Mouse (Mus musculus) liver (tissue): Measurements from ENCODE around the gene Fbxl16.
"Not testable (repeated sequence)": the region's sequence is repeated elsewhere in the genome, so short reads cannot be mapped to it uniquely, and the experiment has no call there.

Experiments used
- DNase-seq: peaks from one replicate; pipeline ENCODE4 v3.0.0-alpha.2; 2020; ENCODE audit warnings: mixed read lengths

Fbxl16 gene

DNA sequence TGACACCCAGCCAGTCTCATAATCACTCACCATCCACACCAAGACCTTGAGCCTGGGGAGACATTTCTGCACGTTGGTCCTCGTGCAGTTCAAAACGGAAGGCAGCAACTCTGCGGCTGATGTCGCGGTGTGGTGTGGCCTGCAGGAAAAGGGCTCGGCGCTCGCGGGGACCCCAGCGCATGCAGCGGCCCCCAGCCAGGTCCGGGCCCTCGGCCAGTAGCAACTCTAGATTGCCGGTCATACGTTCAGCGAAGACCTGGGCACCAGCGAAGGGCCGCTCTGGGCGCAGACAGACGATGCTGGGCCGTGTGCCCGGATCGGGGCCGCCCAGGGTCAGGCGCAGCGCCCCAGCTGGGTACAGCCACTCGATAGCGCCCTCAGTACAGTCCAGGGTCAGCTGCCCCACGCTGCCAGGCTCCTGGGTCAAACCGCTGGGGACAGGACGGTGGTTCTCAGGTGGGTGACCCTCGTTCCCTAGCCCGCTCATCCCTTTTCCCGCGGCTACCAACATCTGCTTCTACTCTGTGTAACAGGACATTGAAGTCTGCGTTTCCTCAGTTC is 12.6 kb upstream of the Fbxl16 start:
- peak; percentile 18 for DNase-seq

DNA sequence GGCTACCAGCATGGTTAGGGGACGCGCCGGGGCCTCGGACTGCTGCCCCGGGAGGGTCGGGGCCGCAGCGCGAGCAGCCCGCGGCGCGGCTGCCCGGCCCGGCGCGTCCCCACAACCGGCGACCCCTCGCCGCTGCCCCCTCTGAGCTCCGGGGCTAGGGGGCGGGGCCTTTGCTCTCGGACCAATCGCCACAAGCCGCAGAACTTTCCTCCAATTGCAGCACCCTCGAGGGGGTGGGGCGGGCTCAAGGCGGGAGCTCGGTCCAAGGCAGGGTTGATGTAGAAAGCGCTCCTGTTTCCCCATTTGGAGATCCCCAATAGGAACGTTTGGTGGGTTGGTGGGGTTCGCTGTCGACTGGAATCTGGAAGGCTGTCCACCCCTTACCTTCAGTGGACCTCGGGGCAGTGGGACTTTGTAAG is 11.9 kb upstream of the Fbxl16 start, which contains the start of gene Metrn:
Gene Metrn (minus strand): TSS at position 186 of the 419 bp plus-strand sequence.
- DNase-seq = peak; percentile 93

GRCm38 (mm10) chr17:25801029-25801428 is 7.9 kb upstream of the Fbxl16 start:
- peak; percentile 57 for DNase-seq

DNA sequence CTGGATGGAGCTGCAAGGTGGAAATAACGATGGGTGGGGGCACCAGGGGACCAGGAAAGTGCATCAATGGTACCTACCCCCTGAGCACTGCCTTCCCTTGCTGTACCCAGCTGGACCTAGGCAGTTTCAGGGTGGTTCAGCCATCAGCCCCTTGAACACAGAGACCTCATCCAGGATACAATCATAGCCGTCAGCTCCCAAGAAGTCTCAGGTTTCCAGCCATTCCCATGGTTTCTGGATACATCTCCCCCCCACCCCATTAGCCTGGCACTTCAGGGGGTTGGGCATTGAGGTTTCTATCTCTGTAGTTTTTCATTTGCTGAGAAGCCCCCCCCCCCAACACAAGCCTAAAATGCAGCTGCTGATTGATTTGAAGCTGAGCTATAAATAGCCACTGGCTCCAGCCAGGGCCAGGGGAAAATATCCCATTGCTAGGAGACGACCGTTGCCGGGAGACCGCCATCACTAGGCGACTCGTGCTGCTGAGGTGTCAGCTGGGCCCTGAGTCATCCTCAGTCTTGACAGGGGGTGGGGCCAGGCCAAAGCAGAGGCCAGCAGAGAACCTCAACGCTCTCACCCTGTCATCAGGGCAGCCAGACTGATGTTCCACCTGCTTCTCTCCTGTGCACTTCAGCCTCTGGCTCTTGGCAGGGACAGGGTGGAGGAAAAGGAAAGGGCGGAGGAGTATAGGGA is 5.9 kb upstream of the Fbxl16 start:
- DNase-seq = no peak

DNA sequence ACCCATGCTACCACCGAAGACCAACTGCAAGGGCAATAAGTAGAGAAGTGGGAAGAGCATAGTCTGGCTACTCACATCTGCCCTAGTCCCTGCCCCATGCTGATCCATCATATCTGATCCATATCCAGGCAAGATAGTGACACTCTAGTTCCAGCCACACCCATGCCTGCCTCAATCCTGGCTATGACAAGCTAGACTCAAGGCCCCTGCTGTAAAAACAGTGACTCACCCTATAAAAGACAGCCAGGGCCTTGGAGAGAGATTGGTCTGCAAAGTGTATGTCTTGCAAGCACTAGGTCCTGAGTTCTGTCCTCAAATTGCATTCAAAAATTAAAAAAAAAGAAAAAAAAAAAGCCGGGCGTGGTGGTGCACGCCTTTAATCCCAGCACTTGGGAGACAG is 2.4 kb upstream of the Fbxl16 start:
- DNase-seq = no peak

DNA sequence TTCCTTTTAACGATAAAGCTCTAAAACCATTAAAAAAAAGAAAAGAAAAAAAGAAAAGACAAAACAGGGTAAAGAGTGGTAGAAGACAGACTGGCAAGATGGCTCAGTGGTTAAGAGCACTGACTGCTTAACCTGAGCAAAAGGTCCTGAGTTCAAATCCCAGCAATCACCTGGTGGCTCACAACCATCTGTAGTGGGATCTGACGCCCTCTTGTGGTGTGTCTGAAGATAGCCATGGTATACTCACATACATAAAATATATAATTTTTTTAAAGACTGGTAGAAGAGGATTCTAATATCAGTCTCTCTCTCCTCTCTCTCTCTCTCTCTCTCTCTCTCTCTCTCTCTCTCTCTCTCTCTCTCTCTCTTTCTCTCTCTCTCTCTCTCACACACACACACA is 1.4 kb upstream of the Fbxl16 start:
- not testable (repeated sequence) for DNase-seq

- no peak for DNase-seq
Observed at GRCm38 (mm10) chr17:25808028-25808427, 857 bp upstream of the Fbxl16 start.

GRCm38 (mm10) chr17:25809606-25810340 is 888 bp downstream of the Fbxl16 start:
- DNase-seq = no peak

DNA sequence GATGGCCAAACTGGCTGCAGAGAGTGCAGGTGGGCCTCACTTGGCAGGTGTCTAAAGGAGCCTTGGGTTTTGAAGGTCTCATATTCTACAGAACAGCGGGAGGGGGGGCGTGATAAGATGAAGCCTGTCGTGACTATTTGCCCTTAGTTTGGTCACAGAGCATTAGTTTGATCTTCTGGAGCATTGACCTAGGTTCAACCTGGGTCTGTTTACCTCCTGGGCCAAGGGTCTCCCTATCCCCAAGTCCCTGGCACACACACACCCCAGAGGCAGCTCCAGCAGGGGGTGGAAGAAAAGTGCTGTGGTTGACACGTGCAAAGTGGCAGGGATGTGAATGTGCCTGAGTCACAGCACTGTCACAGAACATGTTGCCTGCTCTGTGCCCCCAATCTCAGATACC is 2.0 kb downstream of the Fbxl16 start:
- no peak for DNase-seq

GRCm38 (mm10) chr17:25813471-25813870 is 4.6 kb downstream of the Fbxl16 start:
- peak; percentile 80 for DNase-seq

DNA sequence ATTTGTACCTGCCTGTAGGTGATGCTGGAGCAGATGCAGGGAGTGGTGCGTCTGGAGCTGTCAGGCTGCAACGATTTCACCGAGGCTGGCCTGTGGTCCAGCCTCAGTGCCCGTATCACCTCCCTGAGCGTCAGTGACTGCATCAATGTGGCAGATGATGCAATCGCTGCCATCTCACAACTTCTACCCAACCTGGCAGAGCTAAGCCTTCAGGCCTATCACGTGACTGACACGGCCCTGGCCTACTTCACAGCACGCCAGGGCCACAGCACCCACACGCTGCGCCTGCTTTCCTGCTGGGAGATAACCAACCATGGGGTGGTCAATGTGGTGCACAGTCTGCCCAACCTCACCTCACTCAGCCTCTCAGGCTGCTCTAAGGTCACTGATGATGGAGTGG is 8.8 kb downstream of the Fbxl16 start:
- DNase-seq = no peak

DNA sequence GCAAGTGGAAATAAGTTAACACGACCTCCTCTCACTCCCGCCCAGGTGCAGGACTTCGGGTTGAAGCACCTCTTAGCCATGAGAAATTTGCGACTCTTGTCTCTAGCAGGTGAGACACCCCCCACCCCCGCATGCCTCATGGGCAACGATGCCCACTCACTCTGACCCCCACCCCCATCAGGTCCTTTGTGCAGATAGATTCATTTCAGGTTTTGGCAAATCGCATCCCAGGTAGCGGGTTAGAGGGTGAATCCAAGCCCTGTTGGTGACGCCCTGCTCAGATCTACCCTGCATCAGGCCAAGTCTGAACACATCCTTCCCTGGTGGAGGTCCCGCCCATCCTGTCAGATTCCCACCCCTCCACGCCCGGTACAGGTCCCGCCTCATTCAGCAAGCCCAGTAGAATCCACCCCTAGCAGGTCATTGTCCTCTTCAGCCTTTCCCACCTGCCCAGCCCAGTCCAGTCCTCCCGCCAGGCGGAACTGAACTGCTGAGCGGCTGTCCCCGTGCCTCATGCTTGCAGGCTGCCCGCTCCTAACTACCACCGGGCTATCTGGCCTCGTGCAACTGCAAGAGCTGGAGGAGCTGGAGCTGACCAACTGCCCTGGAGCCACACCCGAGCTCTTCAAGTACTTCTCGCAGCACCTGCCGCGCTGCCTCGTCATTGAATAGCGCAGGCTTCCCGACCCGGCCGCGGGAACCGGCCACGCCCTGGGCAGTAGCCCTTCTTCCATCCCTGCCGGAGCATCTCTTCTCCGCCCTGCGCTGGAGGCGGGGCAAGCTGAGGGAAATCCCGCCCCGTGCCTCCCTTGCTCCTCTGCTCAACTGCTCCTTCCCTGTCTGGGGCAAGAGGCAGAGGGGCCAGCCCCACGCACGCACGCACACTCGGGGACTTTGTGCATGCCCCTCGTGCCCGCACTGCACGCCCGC is 10.2 kb downstream of the Fbxl16 start:
- DNase-seq = peak; percentile 60

DNA sequence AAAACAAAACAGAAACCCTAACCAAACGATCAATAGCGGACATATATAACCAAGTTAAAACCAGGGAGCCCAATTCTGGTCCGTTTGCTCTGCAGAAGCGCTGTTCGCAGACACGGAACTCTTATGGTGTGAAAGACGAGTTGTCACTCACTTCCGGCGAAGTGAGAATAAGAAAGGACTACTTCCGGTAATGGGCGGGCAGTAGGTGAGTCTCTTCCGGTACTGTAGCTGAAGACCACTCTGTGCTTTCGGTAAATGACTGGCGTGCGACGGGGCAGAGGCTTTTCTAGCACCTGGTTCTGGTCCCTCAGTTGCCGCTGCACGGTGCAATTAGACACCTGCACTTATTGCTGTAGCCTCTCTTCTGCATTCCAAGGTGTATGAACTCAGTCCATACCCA is 14.6 kb downstream of the Fbxl16 start, which contains the start of gene Wdr24:
Gene Wdr24 (plus strand): TSS at position 176 of the 400 bp plus-strand sequence.
- DNase-seq = peak; percentile 72

- DNase-seq = peak; percentile 51
Observed at GRCm38 (mm10) chr17:25824362-25825142, 15.7 kb downstream of the Fbxl16 start.

DNA sequence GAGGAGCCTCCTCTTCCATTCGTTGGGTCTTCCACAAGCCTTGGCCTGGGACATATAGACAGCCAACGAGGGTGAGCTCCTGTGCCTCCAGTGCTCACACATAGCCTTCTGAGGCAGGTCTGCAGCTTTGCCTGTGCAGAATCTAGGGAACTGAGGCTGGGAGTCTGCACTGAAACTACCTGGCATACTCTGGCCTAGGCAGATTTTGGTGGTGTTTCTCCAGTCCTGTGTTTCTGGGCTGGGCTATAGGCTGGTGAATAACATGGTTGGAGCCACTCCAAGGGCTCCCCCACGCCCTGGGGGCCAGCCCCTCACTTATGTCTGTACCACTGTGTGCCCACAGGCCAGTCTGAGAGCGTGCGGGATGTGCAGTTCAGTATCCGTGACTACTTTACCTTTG is 16.4 kb downstream of the Fbxl16 start:
- DNase-seq = no peak

- no peak for DNase-seq
Observed at GRCm38 (mm10) chr17:25825984-25826570, 17.2 kb downstream of the Fbxl16 start.

- DNase-seq = no peak
Observed at GRCm38 (mm10) chr17:25827011-25827410, 18.1 kb downstream of the Fbxl16 start.

- DNase-seq = no peak
Observed at GRCm38 (mm10) chr17:25827546-25828222, 18.8 kb downstream of the Fbxl16 start.

GRCm38 (mm10) chr17:25828223-25828594 is 19.3 kb downstream of the Fbxl16 start:
- DNase-seq = no peak

- peak; percentile 82 for DNase-seq
Observed at GRCm38 (mm10) chr17:25828712-25829557, 20.1 kb downstream of the Fbxl16 start, which contains the start of gene Jmjd8. Gene Jmjd8 (plus strand): TSS chr17:25828867.
